Mouse (Mus musculus) liver (tissue): ENCODE results near the gene Hsd17b13.
"Not testable (repeated sequence)": the region's sequence is repeated elsewhere in the genome, so short reads cannot be mapped to it uniquely, and the experiment has no call there.

Experiments used
- DNase-seq: peaks from one replicate; pipeline ENCODE4 v3.0.0-alpha.2; 2020; ENCODE audit warnings: mixed read lengths

Gene Hsd17b13

DNA sequence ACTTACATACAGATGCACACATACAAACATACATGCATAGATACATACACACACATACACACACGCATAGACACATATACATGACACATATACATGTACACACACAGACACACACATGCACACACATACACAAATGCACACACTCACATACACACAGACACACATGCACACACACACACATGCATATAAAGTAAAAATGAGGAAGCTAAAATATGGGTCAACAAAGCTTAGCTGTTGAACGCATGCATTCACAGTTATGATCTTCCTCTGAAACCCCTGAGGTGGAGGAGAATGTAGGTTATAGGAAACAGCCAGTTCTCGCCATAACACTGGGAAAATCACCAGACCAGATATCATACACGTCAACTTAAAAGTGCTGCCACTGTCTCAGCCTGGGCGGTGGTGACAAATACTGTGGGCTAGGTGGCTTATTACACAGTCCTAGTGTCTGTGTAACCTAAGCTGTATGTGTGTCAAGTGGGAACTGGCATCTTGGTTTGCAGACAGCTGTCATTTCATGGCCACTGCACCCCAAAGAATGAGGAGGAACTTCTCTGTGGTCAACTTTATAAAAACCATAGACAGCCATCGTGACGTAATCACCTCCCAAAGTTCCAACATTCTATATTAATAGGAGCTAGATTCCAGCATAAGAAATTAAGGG is 829 bp upstream of the Hsd17b13 start:
- DNase-seq: no peak

DNA sequence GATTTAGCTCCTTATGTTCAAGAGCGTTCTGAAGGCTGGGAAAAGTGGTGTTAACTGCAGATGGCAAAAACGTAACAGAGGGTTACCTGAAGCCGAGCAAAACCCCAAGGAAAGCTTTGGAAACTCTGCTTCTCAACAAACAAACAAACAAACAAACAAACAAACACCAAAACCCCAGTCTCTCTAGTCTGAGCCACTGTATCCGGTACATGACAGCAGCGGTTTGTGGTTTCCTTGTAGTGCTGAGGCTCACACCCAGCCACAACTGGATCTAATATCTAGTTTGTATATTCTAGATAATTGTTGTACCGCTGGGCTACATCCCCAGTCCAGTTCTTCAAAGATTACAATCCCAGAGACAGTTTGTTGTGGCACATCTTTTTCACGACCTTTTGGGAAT is 1.5 kb downstream of the Hsd17b13 start:
- DNase-seq: no peak

DNA sequence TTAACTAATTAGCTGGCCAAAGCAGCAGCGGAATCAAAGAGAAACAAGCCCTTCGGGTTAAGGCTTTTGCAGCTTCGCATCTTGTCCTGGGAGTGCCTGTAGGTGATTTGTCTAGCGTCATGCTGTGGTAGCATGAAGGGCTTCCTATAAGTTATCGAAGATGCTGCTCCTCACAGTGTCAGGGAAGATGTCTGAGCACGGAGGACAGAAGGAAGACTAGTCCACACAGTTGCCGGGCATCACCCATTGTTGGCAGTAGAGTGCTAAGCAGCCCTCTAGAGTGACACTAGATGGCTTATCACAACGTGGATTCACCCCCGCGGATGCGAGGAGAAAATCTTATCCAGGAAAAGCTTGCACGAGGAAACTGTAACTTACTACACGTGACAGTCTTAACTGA is 4.4 kb downstream of the Hsd17b13 start:
- DNase-seq: no peak

DNA sequence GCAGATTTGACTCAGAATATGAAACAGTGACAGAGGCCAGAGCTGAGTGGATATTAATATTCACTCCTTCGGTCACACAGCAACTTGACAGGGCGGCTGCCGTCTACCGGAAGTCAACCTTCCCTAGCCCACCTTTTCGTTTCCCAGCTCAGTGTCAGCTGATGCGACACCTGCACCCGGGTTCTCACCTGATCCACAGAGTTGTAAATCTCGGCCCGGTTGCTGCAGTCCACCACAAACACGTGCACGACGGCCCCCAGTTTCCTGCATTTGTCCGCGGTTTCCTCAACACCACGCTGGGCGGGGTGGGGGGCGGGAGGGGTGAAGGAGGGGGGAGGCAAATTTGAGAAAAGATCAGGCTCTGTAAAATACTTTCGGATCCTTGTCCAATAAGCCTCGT is 4.8 kb downstream of the Hsd17b13 start:
- no peak for DNase-seq

DNA sequence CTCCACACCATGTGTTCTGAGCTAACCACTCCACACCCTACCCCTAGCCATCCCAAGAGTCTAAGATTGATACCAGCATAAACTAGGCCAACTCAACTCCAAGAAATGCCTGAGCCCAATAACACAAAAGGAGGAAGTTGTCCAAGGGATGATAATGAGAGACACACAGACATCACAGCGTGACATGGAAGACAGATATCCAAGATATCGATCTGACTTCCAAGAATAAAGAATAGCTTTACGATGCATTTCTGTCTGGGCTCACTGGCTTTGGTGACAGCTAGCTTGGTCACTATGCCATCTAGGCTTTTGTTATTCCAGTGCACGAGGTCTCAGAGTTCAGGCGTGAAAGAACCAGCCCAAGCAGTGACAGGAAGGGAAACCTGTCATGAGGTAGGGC is 6.2 kb downstream of the Hsd17b13 start:
- no peak for DNase-seq

DNA sequence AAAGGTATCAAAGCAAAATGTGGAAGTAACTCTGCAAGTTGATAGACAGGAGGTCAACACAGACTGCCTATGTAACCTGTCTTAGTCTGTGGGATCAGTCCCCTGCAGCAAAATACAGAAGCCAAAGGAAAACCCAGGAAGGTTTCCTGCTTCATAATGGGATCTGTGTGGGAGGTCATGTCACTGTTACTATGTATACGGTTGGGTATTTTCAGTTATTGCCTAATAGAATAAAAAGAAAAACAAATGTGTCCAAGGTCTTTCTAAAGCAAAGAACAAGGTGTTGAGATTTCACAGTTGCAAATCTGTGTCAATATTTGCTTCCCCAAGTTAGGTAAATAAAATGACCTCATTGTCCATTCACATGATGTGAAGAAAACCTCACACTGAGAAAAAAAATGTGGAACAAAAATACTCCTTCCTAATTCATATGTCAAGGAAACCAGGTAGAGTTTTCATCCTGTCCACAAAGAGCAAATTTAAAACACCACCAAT is 14.2 kb downstream of the Hsd17b13 start:
- DNase-seq: no peak

DNA sequence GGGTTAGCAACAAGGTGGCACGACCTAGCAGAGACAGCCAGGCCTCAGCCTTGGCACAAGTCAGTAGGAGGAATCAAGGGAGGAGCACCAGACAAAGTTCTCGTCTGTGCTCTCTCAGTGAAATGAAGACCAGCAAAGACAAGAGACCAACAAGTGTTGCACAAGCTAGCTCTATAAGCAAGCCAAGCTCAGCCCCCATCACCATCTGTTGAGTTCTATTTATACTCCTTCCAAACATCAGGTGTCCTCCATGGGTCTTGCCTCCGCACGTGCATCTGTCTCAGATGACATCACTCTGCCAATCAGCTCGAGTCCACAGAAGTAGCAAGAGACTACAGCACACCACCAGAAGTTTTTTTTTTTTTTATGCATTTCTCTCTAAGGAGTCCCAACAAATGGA is 22.6 kb downstream of the Hsd17b13 start:
- no peak for DNase-seq

DNA sequence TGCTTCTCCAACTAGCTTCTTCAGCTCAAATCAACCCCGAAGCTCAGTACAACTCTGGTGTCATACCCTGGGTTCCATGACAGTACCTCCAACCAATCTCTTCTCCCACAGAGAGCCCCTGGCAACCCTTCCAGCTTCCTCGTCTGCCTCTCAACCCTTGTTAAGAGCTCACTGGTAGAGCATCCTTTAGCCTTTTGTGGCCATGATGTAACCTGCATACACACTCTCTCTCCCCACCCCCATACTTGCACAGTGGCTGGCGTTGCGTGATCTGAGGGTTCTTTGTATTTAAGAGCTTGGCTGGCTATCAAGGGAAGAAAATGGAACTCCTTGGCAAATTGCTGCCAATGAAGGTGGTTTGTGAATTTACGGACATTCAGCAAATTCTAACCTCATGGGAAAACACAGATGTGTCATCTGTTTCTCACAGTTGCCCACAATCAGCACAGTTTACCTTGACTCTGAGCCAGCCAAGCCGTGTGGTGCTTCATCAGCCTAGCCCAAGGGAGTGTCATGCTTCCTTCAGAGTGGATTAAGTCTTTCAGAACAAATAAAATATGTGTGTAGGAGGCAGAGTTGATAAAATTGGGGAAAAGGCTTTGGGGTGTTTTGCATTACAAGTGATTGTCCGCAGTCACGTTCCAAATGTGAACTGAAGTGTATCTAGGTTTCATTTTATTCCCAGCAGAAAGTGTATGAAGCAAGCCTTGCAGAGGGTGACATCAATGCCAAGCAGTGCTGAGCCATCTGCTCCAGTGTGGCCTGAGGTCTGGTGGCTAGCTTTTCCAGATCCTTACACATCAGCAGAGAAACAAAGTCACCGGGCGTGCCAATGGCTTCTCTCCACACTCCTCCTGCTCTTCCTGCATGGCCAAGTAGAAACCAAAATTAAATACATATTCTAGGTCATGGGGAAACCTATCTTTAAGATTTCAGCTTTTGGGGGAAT is 23.8 kb downstream of the Hsd17b13 start:
- no peak for DNase-seq

DNA sequence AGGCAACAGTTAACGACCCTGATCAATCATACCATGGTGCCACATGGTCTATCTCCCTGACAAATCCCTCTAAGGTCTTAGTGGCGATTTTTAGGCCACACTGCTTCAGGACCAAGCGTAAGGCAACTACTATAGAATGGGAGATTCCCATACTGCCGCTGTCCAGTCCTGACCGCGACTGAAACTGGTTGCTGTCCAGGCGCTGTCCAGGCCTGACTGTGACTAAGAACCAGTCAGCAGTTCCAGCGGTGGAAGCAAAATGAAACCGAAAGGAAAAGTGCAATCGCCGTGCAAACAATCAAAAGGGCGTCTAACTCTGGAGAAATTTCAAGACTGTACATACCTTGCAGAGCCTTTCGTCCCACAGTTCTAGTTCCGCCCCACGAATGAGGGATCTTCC is 27.1 kb downstream of the Hsd17b13 start:
- not testable (repeated sequence) for DNase-seq

DNA sequence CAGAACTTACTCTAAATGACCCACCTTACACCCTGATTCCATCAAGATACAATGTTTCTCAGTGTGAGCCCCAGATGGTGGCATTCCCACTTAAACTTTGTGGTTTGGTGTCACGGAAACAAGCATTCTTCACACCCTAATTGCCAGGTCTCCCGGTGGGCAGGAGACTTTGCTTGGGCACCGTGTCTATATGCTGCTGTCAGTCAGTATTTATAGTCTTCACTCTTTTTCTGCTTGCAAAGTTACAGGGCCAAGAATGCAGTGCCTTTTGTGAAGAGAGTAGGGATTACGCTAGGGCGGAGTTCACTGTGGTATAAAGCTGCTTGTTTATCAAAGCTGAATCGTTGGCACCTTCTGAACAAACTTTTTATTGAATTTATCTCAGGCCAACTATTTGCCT is 34.0 kb downstream of the Hsd17b13 start:
- no peak for DNase-seq

DNA sequence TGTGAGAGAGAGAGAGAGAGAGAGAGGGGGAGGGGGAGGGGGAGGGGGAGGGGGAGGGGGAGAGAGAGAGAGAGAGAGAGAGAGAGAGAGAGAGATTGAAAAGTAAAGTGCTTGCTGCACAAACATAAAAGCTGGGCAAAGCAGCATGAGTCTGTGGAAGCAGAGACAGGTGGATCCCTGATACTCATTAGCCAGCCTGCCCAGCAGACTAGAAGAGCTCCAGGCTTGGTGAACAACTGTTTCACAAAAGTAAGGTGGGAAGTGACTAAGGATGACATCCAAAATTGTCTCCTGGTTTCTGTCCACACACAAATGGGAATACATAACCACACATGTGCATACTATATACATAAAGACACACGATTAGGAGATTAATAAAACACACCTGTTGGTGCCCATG is 37.4 kb downstream of the Hsd17b13 start:
- no peak for DNase-seq

DNA sequence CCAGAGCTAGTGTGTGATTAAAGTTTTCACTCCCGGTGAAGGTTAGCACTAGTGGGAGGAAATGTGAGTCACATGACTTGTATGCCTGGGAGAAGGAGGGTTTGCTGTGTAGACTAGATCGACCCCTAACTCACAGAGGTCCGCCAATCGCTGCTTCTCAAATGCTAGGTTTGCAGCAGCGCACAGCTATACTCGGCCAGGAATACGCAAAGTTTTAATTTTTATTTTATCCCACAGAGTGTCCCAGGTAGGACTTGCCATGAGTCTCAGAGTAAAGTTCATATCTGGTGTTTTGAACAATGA is 37.9 kb downstream of the Hsd17b13 start:
- DNase-seq: no peak

DNA sequence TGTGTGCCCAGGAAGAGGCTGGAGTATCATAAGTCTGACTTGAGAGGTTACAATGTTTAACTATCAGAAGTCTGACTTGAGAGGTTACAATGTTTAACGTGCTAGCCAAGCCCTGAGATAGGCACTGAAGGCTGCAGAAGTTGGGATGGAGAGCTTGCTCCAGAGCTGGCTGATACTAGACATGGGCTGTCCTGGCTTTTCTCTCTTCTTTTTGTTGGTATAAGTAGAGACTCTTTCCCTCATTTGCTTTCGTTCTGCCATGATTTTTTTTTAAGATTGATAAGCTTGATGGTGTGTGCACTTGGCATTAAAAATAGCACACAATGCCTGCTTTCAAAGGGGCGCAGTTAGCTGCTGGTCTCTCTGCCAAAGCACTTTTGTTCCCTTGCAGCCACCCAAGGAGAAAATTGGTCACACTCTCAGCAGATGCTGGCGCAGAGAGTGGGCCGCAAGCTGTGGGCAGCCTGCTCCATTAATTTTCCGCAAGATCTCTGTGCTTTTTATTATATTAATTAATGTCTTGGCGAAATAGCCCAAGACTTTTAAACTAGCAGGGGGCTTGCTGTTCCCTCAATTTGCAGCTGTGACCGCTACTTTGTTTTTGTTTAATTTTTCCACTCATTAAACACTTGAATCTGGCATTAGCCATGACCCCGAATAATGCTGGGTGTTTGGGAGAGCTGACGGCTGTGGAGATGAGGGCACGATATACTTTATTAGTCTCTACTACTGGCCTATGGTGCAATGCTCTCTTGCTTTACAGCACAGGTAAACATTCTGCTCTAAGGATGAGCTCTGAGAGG is 38.5 kb downstream of the Hsd17b13 start:
- no peak for DNase-seq

DNA sequence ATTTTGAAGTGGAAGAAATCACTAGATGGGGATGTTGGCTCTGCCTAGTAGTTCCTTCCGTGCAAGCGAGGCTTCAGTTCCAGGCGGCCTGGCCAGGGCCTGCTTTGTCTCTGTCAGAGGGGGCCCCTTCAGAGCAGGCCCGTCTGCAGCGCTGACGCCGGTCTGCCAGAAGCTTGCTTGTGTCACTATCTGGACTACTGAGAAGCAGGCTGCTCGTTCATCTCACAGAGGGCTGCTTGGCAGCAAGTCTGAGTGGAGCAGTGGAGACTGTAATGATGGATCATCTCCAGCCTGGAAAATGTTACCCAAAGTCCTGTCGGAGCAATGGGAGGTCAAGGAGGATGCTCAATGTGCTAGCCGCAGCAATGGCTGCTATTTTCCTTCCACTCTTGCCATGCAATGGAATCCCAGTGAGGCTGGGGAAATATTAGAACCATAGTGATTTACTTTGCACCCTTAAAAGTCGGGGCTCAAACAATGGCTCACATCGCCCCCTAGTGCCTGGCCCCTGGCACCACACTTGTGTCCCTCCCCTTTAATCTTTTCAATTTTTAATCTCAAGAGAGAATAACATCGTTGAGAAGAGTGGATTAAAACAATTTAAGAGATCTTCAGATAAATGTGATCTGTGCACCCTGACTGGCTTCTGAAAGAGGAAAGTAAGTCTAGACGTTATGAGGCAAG is 40.2 kb downstream of the Hsd17b13 start:
- peak; percentile 23 for DNase-seq

DNA sequence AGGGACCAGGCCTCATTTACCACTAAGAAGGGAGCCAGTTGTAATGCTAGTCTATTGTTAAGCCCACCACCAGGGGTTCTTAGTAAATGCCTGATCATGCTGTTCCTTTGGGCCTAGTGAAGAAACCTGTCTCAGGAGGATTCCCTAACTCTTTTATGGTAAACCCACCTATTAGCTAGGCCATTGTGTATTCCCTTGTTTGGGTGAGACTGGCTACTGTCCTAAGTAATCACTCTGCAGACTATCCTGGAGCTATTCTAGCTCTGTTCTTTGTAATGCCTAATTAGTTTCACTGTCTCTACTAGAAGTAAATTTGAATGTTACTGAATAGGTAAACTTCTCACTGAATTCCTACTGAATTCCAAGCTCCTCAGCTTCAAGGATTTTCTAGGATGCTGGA is 45.3 kb downstream of the Hsd17b13 start:
- not testable (repeated sequence) for DNase-seq

DNA sequence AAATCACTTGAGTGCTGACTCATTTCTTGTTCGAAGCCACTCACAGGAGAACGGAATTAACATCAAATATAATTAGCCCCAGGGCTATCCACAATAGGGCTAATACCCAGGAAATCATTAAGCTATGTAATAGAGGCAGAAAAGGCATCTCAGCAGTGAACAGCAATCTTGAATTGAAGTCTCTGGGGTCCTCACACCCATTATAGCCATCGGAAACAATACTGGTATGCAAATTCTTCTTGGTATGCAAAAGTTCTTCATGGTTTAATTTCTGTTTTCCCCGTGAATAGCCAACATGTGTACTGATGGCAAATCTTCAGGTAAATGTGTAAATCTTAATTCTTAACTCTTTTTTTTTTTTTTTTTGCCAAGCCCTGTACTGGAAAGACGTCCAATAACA is 46.7 kb downstream of the Hsd17b13 start:
- DNase-seq: no peak

DNA sequence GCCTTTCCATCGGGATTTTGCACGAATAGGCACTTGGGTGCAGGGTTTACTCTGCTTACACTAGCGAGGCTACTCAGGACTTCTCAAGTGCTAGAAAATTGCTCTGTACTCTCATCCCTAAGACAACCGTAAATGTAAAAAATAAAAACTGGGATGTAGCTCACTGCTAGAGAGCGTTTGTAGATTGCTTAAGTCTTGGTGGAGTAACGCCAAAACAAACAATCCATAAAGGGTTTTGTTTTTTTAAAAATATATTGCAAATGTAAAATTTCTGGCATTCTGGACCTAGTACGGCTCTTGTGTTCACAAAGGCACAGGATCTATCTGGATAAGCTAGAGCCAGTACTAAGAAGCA is 49.0 kb downstream of the Hsd17b13 start:
- no peak for DNase-seq

DNA sequence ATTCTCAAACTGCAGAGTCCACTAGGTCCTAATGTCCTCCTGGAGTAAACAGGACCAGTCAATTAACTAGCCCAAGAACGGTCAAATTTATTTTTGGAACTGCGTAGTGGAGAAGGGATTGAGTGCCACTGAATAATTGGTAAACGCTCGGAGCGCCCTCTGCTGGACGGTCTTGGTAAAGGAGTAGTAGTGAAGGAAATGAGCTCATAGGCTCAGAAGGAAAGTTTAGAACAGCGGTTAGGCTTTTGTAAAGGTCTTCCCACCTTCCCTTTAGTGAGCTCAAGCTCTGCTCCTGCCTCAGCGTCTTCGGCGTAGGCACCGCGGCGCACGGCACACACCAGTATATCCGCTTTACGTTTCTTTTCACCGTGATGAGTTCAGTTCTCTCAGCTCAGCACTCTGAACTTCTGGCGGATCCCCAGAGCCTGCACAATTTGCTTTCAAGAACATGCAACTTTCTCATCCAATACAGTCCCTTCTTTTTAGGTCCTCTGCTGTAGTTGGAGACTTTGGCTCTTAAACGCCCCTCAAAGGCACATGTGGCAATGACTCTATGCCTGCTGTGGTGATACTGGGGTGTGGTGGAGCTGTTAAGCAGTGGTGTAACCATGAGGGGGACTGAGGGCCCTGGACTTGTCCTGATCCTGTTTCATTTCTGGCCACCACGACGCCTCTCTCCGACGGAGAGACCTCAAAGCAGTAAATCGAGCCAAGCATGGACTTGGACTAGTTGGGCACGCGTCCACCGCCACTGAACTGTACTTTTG is 49.6 kb downstream of the Hsd17b13 start:
- peak; percentile 89 for DNase-seq

DNA sequence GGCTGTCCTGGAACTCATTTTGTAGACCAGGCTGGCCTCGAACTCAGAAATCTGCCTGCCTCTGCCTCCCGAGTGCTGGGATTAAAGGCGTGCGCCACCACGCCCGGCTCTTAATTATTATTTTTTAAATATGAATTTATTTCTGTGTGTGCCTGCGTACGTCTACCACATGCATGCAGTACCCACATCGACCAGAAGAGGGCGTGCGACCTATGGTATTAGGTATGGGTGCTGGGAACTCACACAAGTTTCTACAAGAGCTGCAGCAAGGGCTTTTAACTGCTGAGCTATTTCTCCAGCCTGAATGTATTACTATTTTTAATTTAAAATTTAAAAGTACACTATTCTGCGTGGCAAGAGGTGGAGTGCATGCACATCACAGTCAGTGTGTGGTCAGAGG is 50.8 kb downstream of the Hsd17b13 start:
- peak; percentile 54 for DNase-seq

DNA sequence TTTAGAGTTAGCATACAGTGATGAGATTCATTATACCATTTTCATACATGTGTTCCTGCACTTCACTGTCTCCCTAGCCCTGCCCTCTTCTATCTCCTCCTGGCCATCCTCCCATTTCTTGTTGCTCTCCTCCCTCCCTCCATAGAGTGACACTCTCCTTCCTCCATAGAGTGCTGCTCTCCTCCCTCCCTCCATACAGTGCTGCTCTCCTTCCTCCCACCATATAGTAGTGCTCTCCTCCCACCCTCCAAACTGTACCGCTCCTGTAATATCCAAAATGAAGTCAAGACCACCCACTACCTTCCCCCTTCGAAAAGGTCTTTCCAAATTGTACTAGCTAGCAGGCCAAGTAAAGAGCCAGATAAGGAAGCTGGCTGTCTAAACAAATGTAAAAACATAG is 53.5 kb downstream of the Hsd17b13 start:
- DNase-seq: no peak

DNA sequence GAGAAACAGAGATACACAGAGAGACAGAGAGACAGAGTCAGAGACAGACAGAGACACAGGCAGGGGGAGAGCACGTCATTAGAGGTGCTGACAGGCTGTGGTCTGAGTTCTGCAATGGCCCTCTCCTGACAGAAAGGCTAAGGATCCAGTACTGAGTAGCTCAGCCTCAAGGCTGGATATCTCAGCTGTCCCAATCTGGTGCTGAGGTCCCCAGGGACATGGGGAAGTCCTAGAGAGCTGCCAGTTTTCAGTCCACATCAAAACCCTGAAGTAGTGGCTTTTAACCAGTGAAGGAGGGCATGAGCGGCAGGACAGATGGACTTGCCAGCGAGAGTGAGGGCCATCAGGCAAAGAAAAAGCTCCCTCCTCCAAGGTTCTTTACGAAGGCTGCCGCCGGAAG is 54.1 kb downstream of the Hsd17b13 start:
- no peak for DNase-seq

DNA sequence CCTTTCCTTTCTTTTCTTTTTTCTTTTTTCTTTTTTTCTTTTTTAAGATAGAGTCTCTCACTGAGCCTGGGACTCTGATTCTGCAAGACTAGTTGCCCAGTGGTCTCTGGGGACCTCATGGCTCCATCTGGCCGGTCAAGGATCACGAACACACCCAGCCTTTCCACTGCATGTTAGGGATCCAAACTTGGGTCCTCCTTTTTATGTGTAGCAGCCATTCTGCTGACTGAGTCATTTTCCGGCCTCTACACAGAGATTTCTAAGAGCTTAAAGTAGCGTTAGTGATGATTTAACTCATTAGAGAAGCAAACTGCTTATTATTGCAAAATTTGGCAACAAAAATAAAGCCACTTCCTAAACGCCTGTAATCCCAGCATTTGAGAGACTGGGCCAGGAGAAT is 54.8 kb downstream of the Hsd17b13 start:
- no peak for DNase-seq
